Mouse (Mus musculus) MEL (cell line): Measurements from ENCODE around the gene Tmco5. TPM values are rescaled to one million over a fixed set of nuclear protein-coding genes. Genes with fewer than 3 reads are reported as not detected.

Experiments used
- DNase-seq: peaks from one replicate; pipeline ENCODE4 v3.0.0; 2011; ENCODE audit warnings: low read depth, low spot score
- H3K27ac ChIP-seq: 2 replicates; pipeline ENCODE4 v1.5.1; 2012; ENCODE audit warnings: low read depth, mild to moderate bottlenecking, control low read depth, low read length, moderate library complexity; ENCODE audit not compliant: control insufficient read depth
- H3K27me3 ChIP-seq, 2 experiments: fragments of 150-350 bp in 1 of 2; sonication (generic) in 1 of 2; 2 replicates each; pipeline ENCODE4 v1.6.1; 2012; ENCODE audit warnings: low read length in 2 of 2, mild to moderate bottlenecking in 2 of 2, improper control_type of control experiment in 1 of 2, moderate library complexity in 1 of 2; ENCODE audit not compliant: insufficient read depth in 2 of 2, control insufficient read depth in 1 of 2
- H3K36me3 ChIP-seq, 2 experiments: 2 replicates each; pipeline ENCODE4 v1.6.1; 2012 to 2014; ENCODE audit warnings: low read length in 2 of 2, improper control_type of control experiment in 1 of 2, inconsistent platforms in 1 of 2, mild to moderate bottlenecking in 1 of 2; ENCODE audit not compliant: insufficient read depth in 2 of 2, control insufficient read depth in 1 of 2
- H3K4me1 ChIP-seq, 2 experiments: fragments of 150-350 bp in 1 of 2; sonication (generic) in 1 of 2; 2 replicates each; pipeline ENCODE4 v1.6.1; 2012; ENCODE audit warnings: low read length in 2 of 2, improper control_type of control experiment in 1 of 2, mild to moderate bottlenecking in 1 of 2; ENCODE audit not compliant: insufficient read depth in 2 of 2, control insufficient read depth in 1 of 2
- H3K4me3 ChIP-seq, 2 experiments: fragments of 150-350 bp in 1 of 2; sonication (generic) in 1 of 2; 2 replicates each; pipeline ENCODE4 v1.5.1; 2012; ENCODE audit warnings: low read depth in 2 of 2, low read length in 2 of 2, mild to moderate bottlenecking in 2 of 2, moderate library complexity in 2 of 2, control low read depth in 1 of 2, improper control_type of control experiment in 1 of 2; ENCODE audit not compliant: control insufficient read depth in 1 of 2, insufficient read depth in 1 of 2
- H3K79me2 ChIP-seq: 2 replicates; pipeline ENCODE4 v1.6.1; 2012; ENCODE audit warnings: mild to moderate bottlenecking, low read length, moderate library complexity; ENCODE audit not compliant: control insufficient read depth, poor library complexity, insufficient read depth
- H3K9ac ChIP-seq: 2 replicates; pipeline ENCODE4 v1.6.1; 2012; ENCODE audit warnings: low read depth, mild to moderate bottlenecking, control low read depth, low read length, moderate library complexity; ENCODE audit not compliant: control insufficient read depth, poor library complexity, severe bottlenecking
- H3K9me3 ChIP-seq: fragments of 150-350 bp; sonication (generic); replicated peaks from 2 replicates; pipeline ENCODE4 v1.6.1; 2012; ENCODE audit warnings: mild to moderate bottlenecking, low read length, improper control_type of control experiment, moderate library complexity; ENCODE audit not compliant: insufficient read depth
- BHLHE40 ChIP-seq: IDR thresholded peaks from 2 replicates; pipeline ENCODE4 v1.6.1; 2012; ENCODE audit warnings: low read depth, mild to moderate bottlenecking, inconsistent platforms, low read length, improper control_type of control experiment, borderline replicate concordance
- ELF1 ChIP-seq: IDR thresholded peaks from 2 replicates; pipeline ENCODE4 v1.6.1; 2014; ENCODE audit warnings: low read depth, mild to moderate bottlenecking, inconsistent platforms, low read length, improper control_type of control experiment, moderate library complexity
- ETS1 ChIP-seq: IDR thresholded peaks from 2 replicates; pipeline ENCODE4 v1.6.1; 2012; ENCODE audit warnings: low read depth, mild to moderate bottlenecking, inconsistent platforms, low read length, improper control_type of control experiment, moderate library complexity
- GATA1 ChIP-seq: IDR thresholded peaks from 2 replicates; pipeline ENCODE4 v1.6.1; 2011; ENCODE audit warnings: low read depth, low read length, improper control_type of control experiment
- HCFC1 ChIP-seq: IDR thresholded peaks from 2 replicates; pipeline ENCODE4 v1.6.1; 2012; ENCODE audit warnings: low read depth, mild to moderate bottlenecking, inconsistent platforms, low read length, improper control_type of control experiment, moderate library complexity
- JUND ChIP-seq: IDR thresholded peaks from 2 replicates; pipeline ENCODE4 v1.6.1; 2011; ENCODE audit warnings: low read depth, mild to moderate bottlenecking, improper control_type of control experiment, low read length
- MAFK ChIP-seq: IDR thresholded peaks from 2 replicates; pipeline ENCODE4 v1.6.1; 2011; ENCODE audit warnings: low read depth, mild to moderate bottlenecking, low read length, improper control_type of control experiment, borderline replicate concordance
- MAX ChIP-seq: IDR thresholded peaks from 2 replicates; pipeline ENCODE4 v1.6.1; 2011; ENCODE audit warnings: low read length, improper control_type of control experiment
- MXI1 ChIP-seq: IDR thresholded peaks from 2 replicates; pipeline ENCODE4 v1.6.1; 2011; ENCODE audit warnings: mild to moderate bottlenecking, low read depth, low read length, improper control_type of control experiment
- MYC ChIP-seq: IDR thresholded peaks from 2 replicates; pipeline ENCODE4 v1.6.1; 2011; ENCODE audit warnings: low read depth, mild to moderate bottlenecking, low read length, improper control_type of control experiment, moderate library complexity
- NELFE ChIP-seq: IDR thresholded peaks from 2 replicates; pipeline ENCODE4 v1.6.1; 2011; ENCODE audit warnings: low read depth, low read length, improper control_type of control experiment
- NRF1 ChIP-seq: IDR thresholded peaks from 2 replicates; pipeline ENCODE4 v1.6.1; 2014; ENCODE audit warnings: low read depth, mild to moderate bottlenecking, inconsistent platforms, low read length, improper control_type of control experiment, moderate library complexity; ENCODE audit not compliant: poor library complexity, insufficient read depth, severe bottlenecking
- POLR2AphosphoS5 ChIP-seq: IDR thresholded peaks from 2 replicates; pipeline ENCODE4 v1.6.1; 2012; ENCODE audit warnings: low read depth, borderline replicate concordance, mild to moderate bottlenecking, inconsistent platforms, low read length, moderate library complexity, mixed read lengths
- RAD21 ChIP-seq: IDR thresholded peaks from 2 replicates; pipeline ENCODE4 v1.6.1; 2011; ENCODE audit warnings: mild to moderate bottlenecking, low read depth, low read length, improper control_type of control experiment
- TBP ChIP-seq: IDR thresholded peaks from 2 replicates; pipeline ENCODE4 v1.8.0; 2011; ENCODE audit warnings: low read depth, low read length, improper control_type of control experiment
- USF2 ChIP-seq, 2 experiments: IDR thresholded peaks; 2 replicates each; pipeline ENCODE4 v1.6.1; 2011 to 2012; ENCODE audit warnings: improper control_type of control experiment in 2 of 2, low read length in 2 of 2, borderline replicate concordance in 1 of 2, inconsistent platforms in 1 of 2, low read depth in 1 of 2, mild to moderate bottlenecking in 1 of 2; ENCODE audit not compliant: insufficient read depth in 1 of 2
- ZC3H11A ChIP-seq: IDR thresholded peaks from 2 replicates; pipeline ENCODE4 v1.6.1; 2012; ENCODE audit warnings: low read depth, mild to moderate bottlenecking, inconsistent platforms, low read length, improper control_type of control experiment
- ZMIZ1 ChIP-seq: IDR thresholded peaks from 2 replicates; pipeline ENCODE4 v1.6.1; 2012; ENCODE audit warnings: low read depth, mild to moderate bottlenecking, inconsistent platforms, low read length, improper control_type of control experiment, moderate library complexity
- polyA plus RNA-seq, 2 experiments: library from polyadenylated mRNA; stranded (reverse) in 1 of 2; unstranded in 1 of 2; fragments of >175 nt in 1 of 2; fragments of >200 nt in 1 of 2; gene quantifications; 2 replicates each; pipeline versions ENCODE4 v1.2.1 to v1.2.4; 2012; ENCODE audit warnings: low replicate concordance in 2 of 2, low read depth in 1 of 2; ENCODE audit not compliant: insufficient read length in 2 of 2, insufficient read depth in 1 of 2, missing spikeins in 1 of 2
- total RNA-seq: library from RNA; depleted of rRNA; stranded (reverse); fragments of 300-350 nt; gene quantifications from 2 replicates; pipeline ENCODE4 v1.2.3, GENCODE M21; 2012

The Tmco5 gene
- total and polyA plus RNA-seq, 3 experiments, result not detected

DNA sequence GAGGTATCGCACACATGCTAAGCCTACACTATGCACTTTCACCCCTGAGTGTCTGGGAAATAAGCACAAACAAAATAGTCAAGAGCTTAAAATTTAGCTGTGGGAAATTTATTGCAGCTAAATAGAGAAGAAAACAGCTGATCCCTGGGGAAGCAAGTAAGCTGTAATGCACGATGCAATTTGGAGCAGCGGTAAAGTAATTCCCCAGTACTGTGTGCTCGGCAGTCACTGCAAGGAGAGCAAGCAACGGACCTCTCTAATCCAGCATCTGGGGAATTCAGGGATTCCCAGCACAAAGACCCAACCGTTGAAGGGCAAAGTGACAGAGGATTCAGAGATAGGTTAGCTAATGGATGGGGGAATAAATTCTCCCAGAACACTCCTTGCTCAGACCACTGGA lies 19.8 kb upstream of the Tmco5 start:
- Histone ChIP-seq H3K36me3 (no peaks in the 10 kb centered on the region), H3K9me3 (no peaks in the 10 kb centered on the region), H3K79me2 (no peaks in the 10 kb centered on the region), H3K27me3 (no peaks in the 10 kb centered on the region), H3K27ac (no peak overlapping the region), H3K4me1 (no peaks in the 10 kb centered on the region), H3K9ac (no peak overlapping the region), H3K4me3 (no peak overlapping the region)
- no peak for DNase-seq
- TF ChIP-seq HCFC1 (no peak), BHLHE40 (no peak), ELF1 (no peak), POLR2AphosphoS5 (no peak), NELFE (no peak), MXI1 (no peak), ZMIZ1 (no peak), MAFK (no peak), NRF1 (no peak), USF2 (IDR thresholded peaks at IDR 0.05; ENCODE audit: borderline replicate concordance in 1 of 2, insufficient read depth in 1 of 2, low read depth in 1 of 2, low read length in 2 of 2) (no peak), ETS1 (no peak), MYC (no peak), RAD21 (no peak), ZC3H11A (no peak), JUND (no peak), MAX (no peak)

DNA sequence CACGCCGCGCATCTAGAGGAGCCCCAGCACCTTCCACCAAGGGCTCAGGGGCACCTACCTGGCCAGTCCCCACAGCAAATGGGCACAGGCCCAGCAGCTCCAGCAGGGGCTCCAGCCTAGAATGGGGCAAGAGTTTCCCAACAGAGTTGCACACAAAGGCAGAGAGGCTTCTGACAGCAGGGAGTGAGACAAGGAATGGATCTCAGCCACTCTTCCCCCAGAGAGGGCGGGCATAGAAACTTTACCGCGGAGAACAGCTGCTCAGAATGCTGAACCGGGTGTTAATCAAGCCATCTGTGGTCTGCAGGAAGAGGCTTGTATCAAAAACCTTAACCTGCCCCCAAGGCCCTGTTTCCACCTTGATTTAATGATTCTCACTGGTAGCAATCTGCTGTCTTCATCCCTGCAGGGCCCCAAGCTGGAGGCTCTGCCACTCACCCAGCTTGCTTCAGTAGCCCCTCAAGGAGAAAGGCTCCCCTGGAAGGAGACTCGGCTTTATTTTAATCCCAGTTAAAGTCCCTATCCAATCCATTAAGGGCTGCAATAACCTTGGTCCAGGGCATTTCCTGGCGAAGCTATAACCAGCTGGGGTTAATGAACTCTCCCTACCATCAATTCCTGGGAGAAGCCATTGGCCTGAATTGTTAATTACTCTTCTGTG lies 1.4 kb upstream of the Tmco5 start:
- TF ChIP-seq JUND (no peak), ZC3H11A (no peak), MYC (no peak), GATA1 (no peak), RAD21 (no peak), USF2 (IDR thresholded peaks at IDR 0.05; ENCODE audit: borderline replicate concordance in 1 of 2, insufficient read depth in 1 of 2, low read depth in 1 of 2, low read length in 2 of 2) (no peak), TBP (no peak)
- TF ChIP-seq, all 39 proteins: peak for 0
- Histone ChIP-seq H3K27me3 (no peaks in the 10 kb centered on the region; a peak in 1 of 4 replicates), H3K9ac (no peak overlapping the region), H3K36me3 (no peaks in the 10 kb centered on the region), H3K4me3 (no peak overlapping the region), H3K27ac (no peak overlapping the region), H3K9me3 (no peaks in the 10 kb centered on the region), H3K4me1 (no peaks in the 10 kb centered on the region), H3K79me2 (no peaks in the 10 kb centered on the region)
- no peak for DNase-seq
